Mouse (Mus musculus) midbrain, embryonic 13.5 days (tissue): Measurements from ENCODE around the gene Phkg1. TPM values are rescaled to one million over a fixed set of nuclear protein-coding genes. Genes with fewer than 3 reads are reported as not detected.

Source experiments
- ATAC-seq: fragments of 200-750 bp; cut with Nextera tagmentation; 2 replicates; pipeline ENCODE4 v1.8.0; 2017; ENCODE audit warnings: mild to moderate bottlenecking, moderate TSS enrichment, moderate library complexity
- H3K27ac ChIP-seq: fragments of 300-500 bp; sonication (generic); 2 replicates; pipeline ENCODE4 v1.5.1; 2015; ENCODE audit warnings: inconsistent platforms, mild to moderate bottlenecking, moderate library complexity
- H3K27me3 ChIP-seq: fragments of 300-500 bp; sonication (generic); 2 replicates; pipeline ENCODE4 v1.6.1; 2015; ENCODE audit warnings: mild to moderate bottlenecking, inconsistent platforms
- H3K36me3 ChIP-seq: fragments of 300-500 bp; sonication (generic); 2 replicates; pipeline ENCODE4 v1.6.1; 2015; ENCODE audit warnings: mild to moderate bottlenecking, inconsistent platforms
- H3K4me1 ChIP-seq: fragments of 300-500 bp; sonication (generic); replicated peaks from 2 replicates; pipeline ENCODE4 v1.6.1; 2015; ENCODE audit warnings: inconsistent platforms
- H3K4me2 ChIP-seq: fragments of 300-500 bp; sonication (generic); replicated peaks from 2 replicates; pipeline ENCODE4 v1.6.1; 2015; ENCODE audit warnings: moderate library complexity, mild to moderate bottlenecking, inconsistent platforms
- H3K4me3 ChIP-seq: fragments of 300-500 bp; sonication (generic); replicated peaks from 2 replicates; pipeline ENCODE4 v1.5.1; 2015; ENCODE audit warnings: mild to moderate bottlenecking, inconsistent platforms
- H3K9ac ChIP-seq: fragments of 300-500 bp; sonication (generic); replicated peaks from 2 replicates; pipeline ENCODE4 v1.6.1; 2015; ENCODE audit warnings: mild to moderate bottlenecking, inconsistent platforms
- H3K9me3 ChIP-seq: fragments of 300-500 bp; sonication (generic); 2 replicates; pipeline ENCODE4 v1.6.1; 2016; ENCODE audit warnings: mild to moderate bottlenecking, inconsistent platforms
- WGBS: fragments of 180-500 bp; shearing (Covaris S2); methylation state at CpG from one replicate; pipeline ENCODE4 v1.1.7; 2015; 5-methylcytosine and 5-hydroxymethylcytosine counted together
- polyA plus RNA-seq: library from polyadenylated mRNA; unstranded; fragments of >200 nt; fragmentation: Nextera tagmentation; extraction: Ambion mirVana; gene quantifications from 2 replicates; pipeline ENCODE4 v1.2.1, GENCODE M21; 2015

The Phkg1 gene
- polyA plus RNA-seq, 1 experiment from 2014 or later = 0.46 TPM

DNA sequence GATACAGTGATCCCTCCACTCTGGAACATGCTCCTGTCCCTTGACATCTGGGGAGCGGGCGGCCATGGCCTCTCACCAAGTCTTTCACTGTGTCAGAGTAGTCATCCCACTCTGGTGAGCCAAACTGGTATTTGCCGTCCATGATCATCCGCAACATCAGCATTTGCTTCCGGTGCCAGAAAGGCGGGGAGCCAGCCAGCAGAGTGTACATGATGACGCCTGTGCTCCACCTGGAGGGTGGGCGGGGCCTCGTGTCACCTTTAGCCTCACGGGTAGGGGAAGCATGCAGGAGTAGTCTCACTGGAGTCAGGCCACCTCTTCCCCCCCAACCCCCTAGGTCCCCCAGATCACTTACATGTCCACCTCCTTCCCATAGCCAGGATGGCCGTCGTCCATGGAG lies 32.5 kb downstream of the Phkg1 start:
- no peak for ATAC-seq
- no peak overlapping the region for H3K4me2 ChIP-seq

GRCm38 (mm10) chr5:129864467-129864866 lies 33.9 kb downstream of the Phkg1 start:
- ATAC-seq = no peak
- Histone ChIP-seq H3K4me1 (peaks cover 4% of the 10 kb centered on the region; the same call in 1 of the 2 replicates), H3K36me3 (peaks cover 36% of the 10 kb centered on the region), H3K27me3 (0 out of 2 replicates have a peak, but pooled peaks cover 4% of the 10 kb centered on the region), H3K4me3 (no peak overlapping the region), H3K27ac (no peak overlapping the region), H3K4me2 (no peak overlapping the region), H3K9me3 (no peaks in the 10 kb centered on the region), H3K9ac (no peak overlapping the region)
- WGBS = 13% methylated on average over 18 of the region's 18 CpGs

More for the DNA sequence above, 32.5 kb downstream of the Phkg1 start:
- Histone ChIP-seq H3K27me3 (0 out of 2 replicates have a peak, but pooled peaks cover 4% of the 10 kb centered on the region), H3K4me1 (peaks cover 4% of the 10 kb centered on the region; the same call in 1 of the 2 replicates), H3K4me3 (no peak overlapping the region), H3K9ac (no peak overlapping the region), H3K9me3 (no peaks in the 10 kb centered on the region), H3K36me3 (peaks cover 22% of the 10 kb centered on the region), H3K27ac (no peak overlapping the region)
- WGBS = 91% methylated on average over 12 of the region's 12 CpGs

GRCm38 (mm10) chr5:129862325-129862724 lies 36.0 kb downstream of the Phkg1 start:
- H3K4me2 ChIP-seq = no peak overlapping the region
- 98% methylated on average over 6 of the region's 6 CpGs for WGBS

DNA sequence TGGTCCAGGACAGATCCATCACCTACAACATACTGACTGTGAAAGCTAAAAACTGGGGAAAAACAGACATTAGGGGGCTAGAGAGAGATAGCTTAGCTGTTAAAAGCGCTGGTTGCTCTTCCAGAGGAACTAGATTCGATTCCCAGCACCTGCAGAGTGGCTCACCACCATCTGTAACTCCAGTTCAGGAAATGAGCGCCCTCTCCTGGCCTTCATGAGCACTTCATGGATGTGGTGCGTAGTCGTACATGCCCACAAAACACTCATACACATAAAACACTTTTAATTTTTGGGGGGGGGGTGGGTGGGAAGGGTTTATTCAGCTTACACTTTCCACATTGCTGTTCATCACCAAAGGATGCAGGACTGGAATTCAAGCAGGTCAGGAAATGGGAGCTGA lies 41.9 kb downstream of the Phkg1 start:
- no peak overlapping the region for H3K27ac ChIP-seq
- H3K36me3 ChIP-seq = peaks cover 71% of the 10 kb centered on the region
- no peak overlapping the region for H3K9ac ChIP-seq
- H3K27me3 ChIP-seq = no peaks in the 10 kb centered on the region
- WGBS = 76% methylated on average over 5 of the region's 5 CpGs
- H3K4me3 ChIP-seq = no peak overlapping the region
- no peak overlapping the region for H3K4me2 ChIP-seq
- H3K9me3 ChIP-seq = no peaks in the 10 kb centered on the region
- no peaks in the 10 kb centered on the region for H3K4me1 ChIP-seq
- no peak for ATAC-seq

More at GRCm38 (mm10) chr5:129862325-129862724, 36.0 kb downstream of the Phkg1 start:
- H3K36me3 ChIP-seq = peaks cover 55% of the 10 kb centered on the region
- 0 out of 2 replicates have a peak, but pooled peaks cover 4% of the 10 kb centered on the region for H3K27me3 ChIP-seq
- ATAC-seq = no peak
- peaks cover 4% of the 10 kb centered on the region; the same call in 1 of the 2 replicates for H3K4me1 ChIP-seq
- H3K27ac ChIP-seq = no peak overlapping the region
- H3K9ac ChIP-seq = no peak overlapping the region
- no peaks in the 10 kb centered on the region for H3K9me3 ChIP-seq
- no peak overlapping the region for H3K4me3 ChIP-seq

DNA sequence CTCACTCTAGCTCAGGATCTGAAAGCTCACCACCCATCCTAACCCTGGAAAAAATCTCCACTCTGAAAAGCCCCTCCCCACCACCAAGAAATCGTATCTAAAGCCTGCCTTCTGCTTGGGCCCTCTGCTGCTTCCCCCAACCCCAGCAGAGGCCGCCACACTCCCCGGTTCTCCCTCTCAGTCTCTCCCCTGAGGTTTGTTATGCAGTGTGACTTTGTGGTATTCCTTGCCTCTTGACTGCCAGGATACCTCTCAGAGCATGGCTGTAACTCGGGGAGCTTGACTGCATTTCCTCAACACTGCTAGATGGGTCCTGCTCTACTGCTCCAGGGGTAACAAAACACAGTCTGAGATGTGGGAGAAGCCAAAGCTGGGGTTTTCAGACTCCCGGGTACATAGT lies 43.2 kb downstream of the Phkg1 start:
- Histone ChIP-seq H3K4me2 (no peak overlapping the region), H3K9me3 (no peaks in the 10 kb centered on the region), H3K27me3 (no peaks in the 10 kb centered on the region), H3K9ac (no peak overlapping the region), H3K27ac (no peak overlapping the region), H3K4me3 (no peak overlapping the region), H3K4me1 (no peaks in the 10 kb centered on the region), H3K36me3 (peaks cover 59% of the 10 kb centered on the region)
- no peak for ATAC-seq
- WGBS = 44% methylated on average over 5 of the region's 5 CpGs

GRCm38 (mm10) chr5:129847558-129847820 lies 50.9 kb downstream of the Phkg1 start:
- no peaks in the 10 kb centered on the region for H3K27me3 ChIP-seq
- 67% methylated on average over 8 of the region's 8 CpGs for WGBS
- H3K9ac ChIP-seq = peak overlapping the region; percentile 80

DNA sequence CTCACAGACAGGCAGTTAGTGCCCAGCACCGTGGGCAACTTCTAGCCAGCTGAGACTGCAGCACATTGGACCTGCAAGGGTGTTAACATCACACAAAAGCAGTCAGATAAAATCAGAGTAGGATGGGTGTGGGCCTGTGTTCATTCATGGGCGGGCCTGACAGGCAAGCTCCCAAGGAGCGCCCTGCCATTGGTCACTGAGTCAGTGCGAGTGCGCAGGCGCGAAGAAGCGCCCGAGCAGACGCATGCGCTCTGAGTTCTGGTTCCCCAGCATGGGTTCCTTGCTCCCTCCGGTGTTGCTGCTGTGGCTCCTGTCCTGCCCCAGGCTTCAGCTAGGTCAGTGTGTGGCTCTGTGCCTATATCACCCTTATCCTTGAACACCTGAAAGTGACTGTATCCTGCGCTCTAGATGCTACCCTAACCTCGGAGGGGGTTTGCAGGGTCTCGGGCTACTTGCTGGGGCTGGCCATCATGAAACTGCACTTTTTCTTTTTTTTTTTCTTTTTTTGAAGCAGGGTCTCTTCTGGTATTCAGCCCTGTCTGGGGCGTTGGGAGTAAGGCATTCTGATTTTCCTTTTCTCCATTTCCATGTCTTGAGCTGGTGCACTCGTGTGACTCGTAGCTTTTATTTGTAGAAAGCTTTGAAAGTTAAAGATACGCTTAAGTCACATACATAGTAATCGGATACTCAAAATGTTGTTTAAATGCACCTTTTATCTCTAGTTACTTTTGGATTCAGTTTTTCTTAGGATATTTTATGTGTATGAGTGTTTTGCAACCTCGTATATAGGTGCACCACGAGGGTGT lies 51.4 kb downstream of the Phkg1 start, which contains the start of gene Sumf2:
Gene Sumf2 (plus strand): TSS at position 235 of the 806 bp plus-strand sequence.
- 14% methylated on average over 22 of the region's 22 CpGs for WGBS
- no peaks in the 10 kb centered on the region for H3K27me3 ChIP-seq
- peaks cover 24% of the 10 kb centered on the region for H3K36me3 ChIP-seq
- no peaks in the 10 kb centered on the region for H3K9me3 ChIP-seq
- H3K4me1 ChIP-seq = peaks cover 18% of the 10 kb centered on the region
- peak within 1 kb of the TSS; percentile 80 for H3K9ac ChIP-seq
- peak within 1 kb of the TSS; percentile 75 for H3K4me3 ChIP-seq
- H3K27ac ChIP-seq = peak within 1 kb of the TSS; percentile 85
- peak within 1 kb of the TSS; percentile 73 for H3K4me2 ChIP-seq
- peak; percentile 99 for ATAC-seq

More at GRCm38 (mm10) chr5:129847558-129847820, 50.9 kb downstream of the Phkg1 start:
- peak overlapping the region; percentile 75 for H3K4me3 ChIP-seq
- H3K4me1 ChIP-seq = peaks cover 18% of the 10 kb centered on the region
- peaks cover 24% of the 10 kb centered on the region for H3K36me3 ChIP-seq
- H3K4me2 ChIP-seq = peak overlapping the region; percentile 73
- no peaks in the 10 kb centered on the region for H3K9me3 ChIP-seq
- no peak for ATAC-seq
- H3K27ac ChIP-seq = no peak overlapping the region

GRCm38 (mm10) chr5:129844848-129845247 lies 53.5 kb downstream of the Phkg1 start:
- peaks cover 18% of the 10 kb centered on the region for H3K4me1 ChIP-seq
- WGBS = 97% methylated on average over 5 of the region's 5 CpGs
- H3K27me3 ChIP-seq = no peaks in the 10 kb centered on the region
- H3K27ac ChIP-seq = no peak overlapping the region
- H3K4me2 ChIP-seq = no peak overlapping the region
- no peak overlapping the region for H3K9ac ChIP-seq
- H3K36me3 ChIP-seq = peaks cover 24% of the 10 kb centered on the region
- no peak overlapping the region for H3K4me3 ChIP-seq
- H3K9me3 ChIP-seq = no peaks in the 10 kb centered on the region
- no peak for ATAC-seq

Other genes with a start within 250 kb of the Phkg1 start
- gene Zfp11, start 228.4 kb downstream of the Phkg1 start, polyA plus RNA-seq = 8.7 and 8.9 TPM in 2 replicates
- not detected in 2 replicates for gene Sept14, start 190.0 kb downstream of the Phkg1 start, polyA plus RNA-seq
- gene Mrps17, start 183.1 kb downstream of the Phkg1 start, polyA plus RNA-seq = 189 TPM in 2 replicates
- gene Nipsnap2, start 173.5 kb downstream of the Phkg1 start, polyA plus RNA-seq = 84.1 and 94.5 TPM in 2 replicates
- 35.7 and 37.4 TPM in 2 replicates for gene Psph, start 111.1 kb downstream of the Phkg1 start, polyA plus RNA-seq
- gene Sumf2, start 51.6 kb downstream of the Phkg1 start, polyA plus RNA-seq = 33.2 and 37.2 TPM in 2 replicates
- gene Chchd2, start 11.1 kb downstream of the Phkg1 start, polyA plus RNA-seq = 897 and 927 TPM in 2 replicates
- gene Zbed5, start 2.8 kb downstream of the Phkg1 start, polyA plus RNA-seq = 14.7 and 16.4 TPM in 2 replicates
- gene Nupr1l, start 10.0 kb upstream of the Phkg1 start, polyA plus RNA-seq = 6.3 and 7.2 TPM in 2 replicates
- 26.7 and 31.1 TPM in 2 replicates for gene Vkorc1l1, start 43.4 kb upstream of the Phkg1 start, polyA plus RNA-seq
- 21.7 and 23.3 TPM in 2 replicates for gene Gusb, start 104.5 kb upstream of the Phkg1 start, polyA plus RNA-seq
- 30.4 and 33.4 TPM in 2 replicates for gene Asl, start 130.7 kb upstream of the Phkg1 start, polyA plus RNA-seq
- 79.3 and 82.2 TPM in 2 replicates for gene Crcp, start 130.7 kb upstream of the Phkg1 start, polyA plus RNA-seq
- gene Tpst1, start 174.8 kb upstream of the Phkg1 start, polyA plus RNA-seq = 47.4 and 51.0 TPM in 2 replicates
- gene Kctd7, start 246.3 kb upstream of the Phkg1 start, polyA plus RNA-seq = 11.0 and 12.2 TPM in 2 replicates